Mouse (Mus musculus): ENCODE results near the gene Utp6. TPM values are rescaled to one million over a fixed set of nuclear protein-coding genes. Genes with fewer than 3 reads are reported as not detected.
"Not testable (repeated sequence)": the region's sequence is repeated elsewhere in the genome, so short reads cannot be mapped to it uniquely, and the experiment has no call there.

Utp6 gene
- 10 to 100 TPM; 25.1 to 28.0 TPM for total RNA-seq (2021)
- long read RNA-seq, experiment 1, transcript Utp6-201 (19 exons, 3,877 nt): major isoform, 9 of 12 reads
- long read RNA-seq, experiment 1, partial matches to known transcripts: 0 of 12 reads
- long read RNA-seq, experiment 1, other reads (novel, unspliced or antisense): 3 of 12 reads
- long read RNA-seq, experiment 2, partial matches to known transcripts: 0 of 2 reads
- long read RNA-seq, experiment 2, other reads (novel, unspliced or antisense): 1 of 2 reads

GRCm38 (mm10) chr11:79962125-79962876 lies at the start of gene Utp6:
Utp6 (minus strand) TSS chr11:79962390.
- peak; percentile 98 to 100 for DNase-seq

GRCm38 (mm10) chr11:79994271-79994988 lies 32.2 kb upstream of the Utp6 start:
- no peak for DNase-seq

- peak in 1 of 2 experiments; percentile 65 for DNase-seq
Observed at GRCm38 (mm10) chr11:79993356-79994270, 31.4 kb upstream of the Utp6 start.

- peak; percentile 93 to 97 for DNase-seq
Observed at GRCm38 (mm10) chr11:79992592-79993355, 30.6 kb upstream of the Utp6 start, which contains the start of gene Suz12. Suz12 (plus strand) TSS chr11:79993106.

- no peak for DNase-seq
Observed at GRCm38 (mm10) chr11:79992035-79992591, 29.9 kb upstream of the Utp6 start.

GRCm38 (mm10) chr11:79991600-79991999 lies 29.4 kb upstream of the Utp6 start:
- DNase-seq: no peak

GRCm38 (mm10) chr11:79990120-79990519 lies 27.9 kb upstream of the Utp6 start:
- DNase-seq: no peak

- DNase-seq: no peak
Observed at GRCm38 (mm10) chr11:79987896-79988295, 25.7 kb upstream of the Utp6 start.

- DNase-seq: no peak
Observed at GRCm38 (mm10) chr11:79986886-79987285, 24.7 kb upstream of the Utp6 start.

- not testable (repeated sequence) for DNase-seq
Observed at GRCm38 (mm10) chr11:79977747-79978146, 15.6 kb upstream of the Utp6 start.

- DNase-seq: not testable (repeated sequence)
Observed at GRCm38 (mm10) chr11:79977061-79977460, 14.9 kb upstream of the Utp6 start.

GRCm38 (mm10) chr11:79976645-79977044 lies 14.5 kb upstream of the Utp6 start:
- DNase-seq: not testable (repeated sequence)

- no peak for DNase-seq
Observed at GRCm38 (mm10) chr11:79976222-79976621, 14.0 kb upstream of the Utp6 start.

- no peak for DNase-seq
Observed at GRCm38 (mm10) chr11:79975377-79975776, 13.2 kb upstream of the Utp6 start.

- DNase-seq: peak; percentile 14 to 33
Observed at GRCm38 (mm10) chr11:79973626-79974476, 11.7 kb upstream of the Utp6 start.

GRCm38 (mm10) chr11:79973133-79973532 lies 10.9 kb upstream of the Utp6 start:
- no peak for DNase-seq

GRCm38 (mm10) chr11:79967752-79968151 lies 5.6 kb upstream of the Utp6 start:
- DNase-seq: no peak

GRCm38 (mm10) chr11:79965896-79966295 lies 3.7 kb upstream of the Utp6 start:
- DNase-seq: peak; percentile 40 to 47

- peak in 1 of 2 experiments; percentile 12 for DNase-seq
Observed at GRCm38 (mm10) chr11:79963212-79963974, 1.2 kb upstream of the Utp6 start.

Data from heart, adult 18-20 months (tissue).